Mouse (Mus musculus) kidney, postnatal 36 days (tissue): ENCODE measurements at regions not wholly inside any gene's neighbourhood (a gene's known extent, or its start where the extent isn't known, plus 50 kb on each side); places are given as distances from the start of the nearest gene placed in this dataset.

Experiments
- DNase-seq, 2 experiments: peaks; one replicate each; pipeline ENCODE4 v3.0.0; 2021 to 2022; ENCODE audit warnings: mixed read lengths in 2 of 2

GRCm38 (mm10) chr13:41897481-41898317 lies 50.2 kb upstream of the Adtrp start:
- no peak for DNase-seq
